Mouse (Mus musculus) embryonic facial prominence, embryonic 11.5 days (tissue): Measurements from ENCODE around the gene Gm28308. TPM values are rescaled to one million over a fixed set of nuclear protein-coding genes. Genes with fewer than 3 reads are reported as not detected.
A peak's percentile ranks its signal among the peaks of the same experiment; 100 is the strongest.

Experiments used
- ATAC-seq: fragments of 200-750 bp; cut with Nextera tagmentation; replicated peaks from 2 replicates; pipeline ENCODE4 v1.8.0; 2017; ENCODE audit warnings: low read depth; ENCODE audit not compliant: insufficient number of reproducible peaks, low FRiP score, low TSS enrichment
- DNase-seq: peaks from one replicate; pipeline ENCODE4 v3.0.0-alpha.2; 2015; ENCODE audit warnings: low spot score
- H3K27ac ChIP-seq: fragments of 300-500 bp; sonication (generic); replicated peaks from 2 replicates; pipeline ENCODE4 v1.5.1; 2014; ENCODE audit warnings: mild to moderate bottlenecking, low read depth, low read length, control low read depth
- H3K27me3 ChIP-seq: fragments of 300-500 bp; sonication (generic); 2 replicates; pipeline ENCODE4 v1.6.1; 2014; ENCODE audit warnings: mild to moderate bottlenecking, low read length, moderate library complexity, mixed read lengths; ENCODE audit not compliant: control insufficient read depth, insufficient read depth
- H3K36me3 ChIP-seq: fragments of 300-500 bp; sonication (generic); replicated peaks from 2 replicates; pipeline ENCODE4 v1.6.1; 2014; ENCODE audit warnings: low read depth, mild to moderate bottlenecking, low read length, moderate library complexity, mixed read lengths; ENCODE audit not compliant: control insufficient read depth, insufficient read depth
- H3K4me1 ChIP-seq: fragments of 300-500 bp; sonication (generic); 2 replicates; pipeline ENCODE4 v1.6.1; 2014; ENCODE audit warnings: low read length, mixed read lengths; ENCODE audit not compliant: control insufficient read depth, insufficient read depth
- H3K4me2 ChIP-seq: fragments of 300-500 bp; sonication (generic); 2 replicates; pipeline ENCODE4 v1.6.1; 2014; ENCODE audit warnings: low read depth, mild to moderate bottlenecking, control low read depth, low read length, moderate library complexity
- H3K4me3 ChIP-seq: fragments of 300-500 bp; sonication (generic); 2 replicates; pipeline ENCODE4 v1.5.1; 2014; ENCODE audit warnings: low read depth, low read length, control low read depth
- H3K9ac ChIP-seq: fragments of 300-500 bp; sonication (generic); replicated peaks from 2 replicates; pipeline ENCODE4 v1.6.1; 2014; ENCODE audit warnings: mild to moderate bottlenecking, control low read depth, low read length
- H3K9me3 ChIP-seq: fragments of 300-500 bp; sonication (generic); replicated peaks from 2 replicates; pipeline ENCODE4 v1.6.1; 2016; ENCODE audit warnings: mild to moderate bottlenecking, low read length, inconsistent platforms, mixed read lengths; ENCODE audit not compliant: control insufficient read depth
- WGBS: fragments of 180-500 bp; shearing (Covaris S2); extraction: QIAGEN DNeasy Blood & Tissue Kit; methylation state at CpG from one replicate; pipeline ENCODE4 v1.1.7; 2014; 5-methylcytosine and 5-hydroxymethylcytosine counted together
- polyA plus RNA-seq: library from polyadenylated mRNA; unstranded; fragments of >200 nt; fragmentation: Nextera tagmentation; extraction: Ambion mirVana; gene quantifications from 2 replicates; pipeline ENCODE4 v1.2.1, GENCODE M21; 2014

Gm28308 gene
- polyA plus RNA-seq, 1 experiment from 2014 or later = 0.38 TPM

- H3K9ac ChIP-seq = peak overlapping the region; percentile 43
- no peaks in the 10 kb centered on the region for H3K9me3 ChIP-seq
- 3% methylated on average over 8 of the region's 8 CpGs for whole genome bisulfite sequencing
- H3K4me2 ChIP-seq = peak overlapping the region; percentile 29
- H3K27ac ChIP-seq = no peak overlapping the region
- DNase-seq = peak; percentile 37
- H3K36me3 ChIP-seq = no peaks in the 10 kb centered on the region
- ATAC-seq = no peak
- H3K4me3 ChIP-seq = peak overlapping the region; percentile 13; the same call in 1 of the 2 replicates
- no peaks in the 10 kb centered on the region; the same call in 1 of the 2 replicates for H3K4me1 ChIP-seq
- peaks cover 70% of the 10 kb centered on the region for H3K27me3 ChIP-seq
These were observed 51.6 kb downstream of the Gm28308 start for GRCm38 (mm10) chr6:52161336-52162092.

DNA sequence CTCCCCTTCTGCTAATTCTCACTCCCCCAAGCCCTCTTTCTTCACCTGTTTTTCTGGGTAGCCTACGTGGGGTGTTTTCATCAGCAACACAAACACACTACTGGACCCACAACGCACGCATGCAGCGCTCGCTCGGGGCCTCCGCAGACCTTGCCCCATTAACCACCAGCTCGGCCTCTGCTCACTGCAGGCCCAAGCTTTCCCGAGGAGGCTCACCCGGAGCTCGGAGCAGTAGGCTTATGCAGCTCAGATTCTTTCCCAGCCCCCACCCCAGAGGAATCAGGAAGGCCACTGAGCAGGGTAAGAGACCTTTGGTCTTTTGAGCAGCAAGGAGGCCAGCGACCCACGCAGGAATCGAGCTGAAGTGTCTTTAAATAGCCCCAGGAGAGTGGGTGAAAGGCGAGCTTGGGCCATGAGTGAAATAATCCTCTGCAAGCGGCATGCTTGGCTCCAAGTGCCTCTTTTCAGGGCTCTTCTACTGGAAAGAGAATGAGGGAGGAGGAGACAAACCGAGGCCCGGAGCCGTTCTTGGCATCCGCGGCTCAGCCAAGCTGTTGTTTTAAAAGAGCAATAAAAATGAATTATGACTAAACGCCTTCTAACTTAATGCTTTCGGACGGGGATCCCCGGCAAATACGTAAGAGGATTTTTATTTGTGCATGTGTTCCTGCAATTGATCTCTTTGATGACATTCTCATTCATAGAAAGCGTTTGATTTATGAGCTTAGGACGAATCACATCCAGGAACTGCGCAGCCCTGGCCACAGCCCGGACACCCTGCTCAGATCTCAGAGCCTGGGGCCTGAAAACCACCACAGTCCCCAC, 52.4 kb downstream of the Gm28308 start:
- H3K9me3 ChIP-seq = no peaks in the 10 kb centered on the region
- no peaks in the 10 kb centered on the region; the same call in 1 of the 2 replicates for H3K4me1 ChIP-seq
- peak overlapping the region; percentile 21 for H3K4me2 ChIP-seq
- peak overlapping the region; percentile 43 for H3K9ac ChIP-seq
- peaks cover 72% of the 10 kb centered on the region for H3K27me3 ChIP-seq
- no peaks in the 10 kb centered on the region for H3K36me3 ChIP-seq
- 0 out of 2 replicates have a peak overlapping the region, but pooled peaks have one; percentile 39 for H3K27ac ChIP-seq
- WGBS = under 1% methylated on average over 30 of the region's 30 CpGs
- H3K4me3 ChIP-seq = peak overlapping the region; percentile 21
- DNase-seq = peak; percentile 17
- ATAC-seq = no peak

DNA sequence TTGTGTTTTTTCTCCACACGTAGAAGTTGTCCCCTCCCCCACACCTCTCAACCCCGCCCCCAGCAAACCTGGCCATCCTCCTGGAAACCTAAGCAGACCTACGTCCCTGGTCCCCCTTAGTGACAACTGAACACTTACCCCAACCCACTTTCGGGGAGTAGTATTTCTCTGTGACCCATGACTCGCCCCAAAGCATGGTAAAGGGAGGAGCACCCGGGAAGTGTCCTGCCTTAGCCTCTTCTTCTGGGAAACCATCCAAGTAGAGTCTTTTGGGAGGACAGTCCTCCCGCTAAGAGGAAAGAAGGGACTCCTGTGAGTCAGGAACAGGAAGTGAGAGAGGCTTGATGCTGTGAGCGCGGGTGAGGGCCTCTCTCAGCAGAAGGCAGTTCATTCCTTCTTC, 53.2 kb downstream of the Gm28308 start:
- DNase-seq (no peak), ATAC-seq (no peak)
- Histone ChIP-seq H3K36me3 (no peaks in the 10 kb centered on the region), H3K27ac (no peak overlapping the region), H3K9ac (peak overlapping the region; percentile 43; the same call in 1 of the 2 replicates), H3K4me1 (no peaks in the 10 kb centered on the region; the same call in 1 of the 2 replicates), H3K4me2 (peak overlapping the region; percentile 99), H3K4me3 (peak overlapping the region; percentile 58), H3K9me3 (no peaks in the 10 kb centered on the region), H3K27me3 (peaks cover 79% of the 10 kb centered on the region)
- WGBS = 3% methylated on average over 8 of the region's 9 CpGs

GRCm38 (mm10) chr6:52159164-52159761, 53.9 kb downstream of the Gm28308 start:
- Histone ChIP-seq H3K9ac (no peak overlapping the region), H3K27ac (no peak overlapping the region), H3K27me3 (peaks cover 79% of the 10 kb centered on the region), H3K4me3 (peak overlapping the region; percentile 58), H3K9me3 (no peaks in the 10 kb centered on the region), H3K4me1 (no peaks in the 10 kb centered on the region; the same call in 1 of the 2 replicates), H3K4me2 (peak overlapping the region; percentile 99), H3K36me3 (no peaks in the 10 kb centered on the region)
- DNase-seq = no peak
- peak; percentile 18; the same call in 1 of the 2 replicates for ATAC-seq
- 4% methylated on average over 12 of the region's 12 CpGs for WGBS

GRCm38 (mm10) chr6:52158276-52159051, 54.7 kb downstream of the Gm28308 start, which contains the start of gene Hoxa1:
Gene Hoxa1, minus strand, starts transcription at chr6:52158317.
- Histone ChIP-seq H3K9ac (peak within 1 kb of the TSS; percentile 50), H3K36me3 (no peaks in the 10 kb centered on the region), H3K4me1 (no peaks in the 10 kb centered on the region; the same call in 1 of the 2 replicates), H3K27ac (no peak within 1 kb of the TSS), H3K27me3 (peaks cover 77% of the 10 kb centered on the region), H3K4me2 (peak within 1 kb of the TSS; percentile 99), H3K4me3 (peak within 1 kb of the TSS; percentile 58), H3K9me3 (no peaks in the 10 kb centered on the region)
- under 1% methylated on average over 55 of the region's 55 CpGs for WGBS
- DNase-seq (peak; percentile 83), ATAC-seq (peak; percentile 73)

DNA sequence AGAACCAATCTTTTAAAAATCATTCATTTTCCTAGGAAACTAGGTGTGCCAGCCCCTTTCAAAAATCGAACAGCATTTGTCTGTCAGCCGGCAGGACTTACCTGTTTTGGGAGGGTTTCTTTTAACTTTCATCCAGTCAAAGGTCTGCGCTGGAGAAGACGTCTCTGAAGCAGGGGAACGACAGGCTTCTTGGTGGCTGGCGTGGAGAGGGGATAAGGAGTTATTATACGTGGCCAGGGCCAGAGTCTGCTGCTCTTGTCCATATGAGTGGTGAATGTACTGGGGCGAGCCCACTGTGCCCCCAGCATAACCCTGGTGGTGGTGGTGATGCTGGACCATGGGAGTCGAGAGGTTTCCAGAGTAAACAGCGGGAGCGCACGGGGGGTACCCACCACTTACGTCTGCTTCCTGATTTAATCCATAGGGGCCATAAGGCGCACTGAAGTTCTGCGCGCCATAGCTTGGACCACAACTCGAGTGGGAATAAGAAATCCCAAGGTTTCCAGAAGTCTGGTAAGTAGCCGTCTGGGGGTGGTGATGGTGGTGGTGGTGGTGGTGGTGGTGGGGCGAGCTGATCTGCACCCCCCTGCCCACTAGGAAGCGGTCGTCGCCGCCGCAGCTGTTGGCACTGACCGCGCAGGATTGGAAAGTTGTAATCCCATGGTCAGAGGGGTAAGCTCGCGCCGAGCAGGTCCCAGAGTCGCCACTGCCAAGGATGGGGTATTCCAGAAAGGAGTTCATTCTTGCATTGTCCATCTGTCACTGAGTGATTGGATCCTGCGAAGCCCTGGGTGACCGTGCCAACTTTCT, 55.5 kb downstream of the Gm28308 start:
- Histone ChIP-seq H3K27ac (no peak overlapping the region), H3K9me3 (no peaks in the 10 kb centered on the region), H3K4me2 (no peak overlapping the region; the same call in none of the 2 replicates), H3K9ac (no peak overlapping the region), H3K4me3 (no peak overlapping the region), H3K27me3 (peaks cover 75% of the 10 kb centered on the region), H3K4me1 (no peaks in the 10 kb centered on the region; the same call in 1 of the 2 replicates), H3K36me3 (no peaks in the 10 kb centered on the region)
- ATAC-seq (no peak; the same call in 1 of the 2 replicates), DNase-seq (peak; percentile 2)
- 2% methylated on average over 32 of the region's 32 CpGs for WGBS
